Mouse (Mus musculus): ENCODE data around the gene Zfhx2. TPM values are rescaled to one million over a fixed set of nuclear protein-coding genes. Genes with fewer than 3 reads are reported as not detected.
A peak's percentile ranks its signal among the peaks of the same experiment; 100 is the strongest.

The Zfhx2 gene
- polyA plus RNA-seq, 1 experiment from 2014 or later, result 6.0 TPM

GRCm38 (mm10) chr14:55016876-55017275 is 75.2 kb downstream of the Zfhx2 start:
- WGBS, result 92% methylated on average over 16 of the region's 16 CpGs
- Histone ChIP-seq H3K27me3 (ENCODE audit: control insufficient read depth, insufficient read depth, low read length) (no peaks in the 10 kb centered on the region), H3K27ac (ENCODE audit: low read length) (no peak overlapping the region), H3K9me3 (ENCODE audit: control insufficient read depth, low read depth, low read length) (no peaks in the 10 kb centered on the region), H3K4me2 (replicated peaks; ENCODE audit: low read depth, low read length) (no peak overlapping the region), H3K4me1 (ENCODE audit: control insufficient read depth, insufficient read depth, low read length) (no peaks in the 10 kb centered on the region), H3K4me3 (ENCODE audit: low read depth, low read length) (no peak overlapping the region), H3K36me3 (ENCODE audit: control insufficient read depth, insufficient read depth, low read length) (peaks cover 24% of the 10 kb centered on the region), H3K9ac (replicated peaks; ENCODE audit: low read depth, low read length) (no peak overlapping the region)
- ATAC-seq (ENCODE audit: insufficient number of reproducible peaks, insufficient read depth, low FRiP score, low read depth), result no peak

DNA sequence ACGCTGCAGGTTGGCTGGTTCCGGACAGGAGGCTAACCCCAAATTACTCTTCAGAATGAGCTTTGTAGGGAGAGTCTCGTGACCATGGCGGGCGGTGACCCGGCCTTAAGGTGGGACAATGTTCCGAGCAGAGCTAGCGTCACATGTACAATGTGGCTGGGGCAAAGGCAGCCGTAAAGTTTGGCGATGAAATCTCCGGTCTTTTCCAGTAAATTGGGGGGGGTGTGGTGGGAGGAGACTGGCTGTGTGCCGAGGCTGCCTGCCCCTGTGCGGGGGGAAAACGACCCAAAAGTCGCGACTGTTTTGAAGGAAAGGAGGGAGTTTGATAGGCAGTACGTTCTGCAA is 76.4 kb downstream of the Zfhx2 start:
- Histone ChIP-seq H3K36me3 (ENCODE audit: control insufficient read depth, insufficient read depth, low read length) (peaks cover 13% of the 10 kb centered on the region), H3K27ac (ENCODE audit: low read length) (peak overlapping the region; percentile 56; the same call in 1 of the 2 replicates), H3K4me3 (ENCODE audit: low read depth, low read length) (peak overlapping the region; percentile 72), H3K4me2 (replicated peaks; ENCODE audit: low read depth, low read length) (peak overlapping the region; percentile 76), H3K4me1 (ENCODE audit: control insufficient read depth, insufficient read depth, low read length) (no peaks in the 10 kb centered on the region), H3K9me3 (ENCODE audit: control insufficient read depth, low read depth, low read length) (no peaks in the 10 kb centered on the region), H3K27me3 (ENCODE audit: control insufficient read depth, insufficient read depth, low read length) (no peaks in the 10 kb centered on the region), H3K9ac (replicated peaks; ENCODE audit: low read depth, low read length) (peak overlapping the region; percentile 62)
- whole genome bisulfite sequencing, result under 1% methylated on average over 17 of the region's 17 CpGs
- peak; percentile 23; the same call in 1 of the 2 replicates for ATAC-seq (ENCODE audit: insufficient number of reproducible peaks, insufficient read depth, low FRiP score, low read depth)

DNA sequence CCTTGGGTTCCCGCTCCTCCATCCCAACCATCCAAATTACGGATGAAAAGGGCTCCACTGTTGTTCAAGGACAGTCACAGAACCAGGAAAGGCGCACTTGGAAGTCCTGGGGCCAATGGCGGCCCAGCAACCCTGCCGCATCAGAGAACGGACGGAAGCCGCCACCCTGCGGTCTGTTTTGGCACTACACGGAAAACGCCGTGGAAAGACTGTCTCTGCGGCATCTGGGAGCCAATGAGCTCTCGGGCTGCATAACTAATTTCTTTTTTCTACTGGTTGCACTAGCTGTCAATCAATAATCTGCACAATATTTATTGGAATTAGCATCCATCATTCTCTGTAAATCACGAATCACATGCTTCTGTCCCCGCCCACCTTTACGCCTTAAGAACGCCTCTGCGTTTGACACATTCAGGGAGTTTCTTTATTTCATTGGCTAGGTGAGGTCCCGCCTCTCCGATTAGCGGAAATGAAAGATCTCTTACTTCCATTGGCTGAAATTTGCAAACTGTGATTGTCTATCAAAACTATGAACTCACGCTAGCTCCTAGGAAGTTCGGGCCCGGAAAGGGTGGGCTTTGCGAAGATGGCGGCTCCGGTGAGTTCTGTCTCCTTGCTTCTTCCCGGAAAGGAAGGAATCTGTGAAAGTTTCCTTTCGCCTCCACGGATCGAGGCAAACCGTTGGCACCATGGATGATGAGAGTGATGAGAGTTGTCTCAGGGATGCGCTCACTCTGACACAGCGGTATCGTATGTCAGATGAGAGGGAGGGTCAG is 76.9 kb downstream of the Zfhx2 start, which contains the start of gene Ngdn:
TSS of gene Ngdn (plus strand) at position 464 of the 776 bp plus-strand sequence.
- Histone ChIP-seq H3K27me3 (ENCODE audit: control insufficient read depth, insufficient read depth, low read length) (no peaks in the 10 kb centered on the region), H3K9ac (replicated peaks; ENCODE audit: low read depth, low read length) (peak within 1 kb of the TSS; percentile 62), H3K4me2 (replicated peaks; ENCODE audit: low read depth, low read length) (peak within 1 kb of the TSS; percentile 76), H3K36me3 (ENCODE audit: control insufficient read depth, insufficient read depth, low read length) (peaks cover 10% of the 10 kb centered on the region), H3K27ac (ENCODE audit: low read length) (peak within 1 kb of the TSS; percentile 92), H3K4me1 (ENCODE audit: control insufficient read depth, insufficient read depth, low read length) (no peaks in the 10 kb centered on the region), H3K4me3 (ENCODE audit: low read depth, low read length) (peak within 1 kb of the TSS; percentile 72), H3K9me3 (ENCODE audit: control insufficient read depth, low read depth, low read length) (no peaks in the 10 kb centered on the region)
- ATAC-seq (ENCODE audit: insufficient number of reproducible peaks, insufficient read depth, low FRiP score, low read depth), result peak; percentile 96
- under 1% methylated on average over 36 of the region's 36 CpGs for WGBS

DNA sequence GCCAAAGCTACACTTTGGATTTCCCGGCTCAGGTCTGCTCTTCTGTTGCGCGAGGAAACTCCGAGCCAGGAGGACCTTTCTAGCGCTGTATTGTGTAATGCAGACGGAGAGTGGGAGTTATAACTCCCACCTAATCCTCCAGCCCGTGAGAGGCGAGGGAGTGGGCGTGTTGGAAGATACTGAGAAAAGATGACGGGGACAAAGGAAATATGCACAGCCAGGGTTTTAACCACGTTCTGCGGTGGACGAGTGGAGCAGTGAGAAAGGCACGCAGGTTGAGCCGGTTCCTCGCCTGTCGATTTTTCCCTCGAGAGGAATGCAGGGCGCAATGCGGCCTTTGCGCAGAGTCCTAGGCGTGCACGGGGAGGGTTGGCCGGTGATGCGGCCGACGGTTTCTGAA is 77.5 kb downstream of the Zfhx2 start:
- WGBS, result 0% methylated on average over 27 of the region's 27 CpGs
- H3K36me3 ChIP-seq (ENCODE audit: control insufficient read depth, insufficient read depth, low read length), result peaks cover 10% of the 10 kb centered on the region
- H3K4me3 ChIP-seq (ENCODE audit: low read depth, low read length), result peak overlapping the region; percentile 36
- peak overlapping the region; percentile 45 for H3K9ac ChIP-seq (replicated peaks; ENCODE audit: low read depth, low read length)
- no peaks in the 10 kb centered on the region for H3K9me3 ChIP-seq (ENCODE audit: control insufficient read depth, low read depth, low read length)
- peak overlapping the region; percentile 92 for H3K27ac ChIP-seq (ENCODE audit: low read length)
- ATAC-seq (ENCODE audit: insufficient number of reproducible peaks, insufficient read depth, low FRiP score, low read depth), result peak; percentile 60
- peak overlapping the region; percentile 49 for H3K4me2 ChIP-seq (replicated peaks; ENCODE audit: low read depth, low read length)
- no peaks in the 10 kb centered on the region for H3K27me3 ChIP-seq (ENCODE audit: control insufficient read depth, insufficient read depth, low read length)
- H3K4me1 ChIP-seq (ENCODE audit: control insufficient read depth, insufficient read depth, low read length), result no peaks in the 10 kb centered on the region

DNA sequence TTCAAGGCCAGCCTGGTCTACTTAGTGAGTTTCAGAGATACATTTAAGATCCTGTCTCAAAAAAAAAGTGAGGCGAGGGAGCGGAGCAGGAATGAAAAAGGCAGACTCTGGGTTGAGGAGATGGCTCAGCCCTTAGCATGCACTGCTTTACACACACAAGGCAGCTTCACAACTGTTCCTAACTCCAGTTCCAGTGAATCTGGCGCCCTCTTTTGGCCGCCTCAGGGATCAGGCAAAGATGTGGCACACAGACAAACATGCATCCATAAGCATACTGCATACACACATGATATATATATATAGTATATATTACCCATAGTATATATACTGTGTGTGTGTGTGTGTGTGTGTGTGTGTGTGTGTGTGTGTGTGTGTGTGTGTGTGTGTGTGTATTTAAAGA is 81.0 kb downstream of the Zfhx2 start:
- Histone ChIP-seq H3K27me3 (ENCODE audit: control insufficient read depth, insufficient read depth, low read length) (no peaks in the 10 kb centered on the region), H3K36me3 (ENCODE audit: control insufficient read depth, insufficient read depth, low read length) (no peaks in the 10 kb centered on the region), H3K27ac (ENCODE audit: low read length) (no peak overlapping the region), H3K9me3 (ENCODE audit: control insufficient read depth, low read depth, low read length) (no peaks in the 10 kb centered on the region), H3K4me1 (ENCODE audit: control insufficient read depth, insufficient read depth, low read length) (no peaks in the 10 kb centered on the region), H3K4me3 (ENCODE audit: low read depth, low read length) (no peak overlapping the region), H3K4me2 (replicated peaks; ENCODE audit: low read depth, low read length) (no peak overlapping the region), H3K9ac (replicated peaks; ENCODE audit: low read depth, low read length) (no peak overlapping the region)
- 66% methylated on average over 4 of the region's 4 CpGs for WGBS
- no peak for ATAC-seq (ENCODE audit: insufficient number of reproducible peaks, insufficient read depth, low FRiP score, low read depth)

Other genes starting within 250 kb of the Zfhx2 start
- gene Homez, start 221.4 kb downstream of the Zfhx2 start, polyA plus RNA-seq (2014; fragmentation: Nextera tagmentation; extraction: Ambion mirVana), result 7.9 and 9.2 TPM in 2 replicates
- 2.8 and 2.9 TPM in 2 replicates for gene Ppp1r3e, start 214.8 kb downstream of the Zfhx2 start, polyA plus RNA-seq (2014; fragmentation: Nextera tagmentation; extraction: Ambion mirVana)
- gene Bcl2l2, start 208.9 kb downstream of the Zfhx2 start, polyA plus RNA-seq (2014; fragmentation: Nextera tagmentation; extraction: Ambion mirVana), result 6.1 and 6.2 TPM in 2 replicates
- not detected in 2 replicates for gene Gm20521, start 208.9 kb downstream of the Zfhx2 start, polyA plus RNA-seq (2014; fragmentation: Nextera tagmentation; extraction: Ambion mirVana)
- gene Pabpn1, start 199.8 kb downstream of the Zfhx2 start, polyA plus RNA-seq (2014; fragmentation: Nextera tagmentation; extraction: Ambion mirVana), result 136 and 152 TPM in 2 replicates
- 44.9 and 51.3 TPM in 2 replicates for gene Slc22a17, start 179.2 kb downstream of the Zfhx2 start, polyA plus RNA-seq (2014; fragmentation: Nextera tagmentation; extraction: Ambion mirVana)
- 40.1 and 41.0 TPM in 2 replicates for gene Efs, start 166.2 kb downstream of the Zfhx2 start, polyA plus RNA-seq (2014; fragmentation: Nextera tagmentation; extraction: Ambion mirVana)
- gene Il25, start 159.6 kb downstream of the Zfhx2 start, polyA plus RNA-seq (2014; fragmentation: Nextera tagmentation; extraction: Ambion mirVana), result 0.32 TPM in 1 of 2 replicates, not detected in the other
- 7.1 and 8.5 TPM in 2 replicates for gene Cmtm5, start 156.1 kb downstream of the Zfhx2 start, polyA plus RNA-seq (2014; fragmentation: Nextera tagmentation; extraction: Ambion mirVana)
- gene Myh6, start 125.4 kb downstream of the Zfhx2 start, polyA plus RNA-seq (2014; fragmentation: Nextera tagmentation; extraction: Ambion mirVana), result 0.75 and 1.00 TPM in 2 replicates
- gene Gm17428, start 115.4 kb downstream of the Zfhx2 start, polyA plus RNA-seq (2014; fragmentation: Nextera tagmentation; extraction: Ambion mirVana), result not detected in 2 replicates
- 5.9 and 7.7 TPM in 2 replicates for gene Myh7, start 97.7 kb downstream of the Zfhx2 start, polyA plus RNA-seq (2014; fragmentation: Nextera tagmentation; extraction: Ambion mirVana)
- gene Ngdn, start 76.9 kb downstream of the Zfhx2 start, polyA plus RNA-seq (2014; fragmentation: Nextera tagmentation; extraction: Ambion mirVana), result 66.4 and 75.7 TPM in 2 replicates
- gene Thtpa, start 2.5 kb upstream of the Zfhx2 start, polyA plus RNA-seq (2014; fragmentation: Nextera tagmentation; extraction: Ambion mirVana), result 19.8 and 25.0 TPM in 2 replicates
- gene Ap1g2, start 14.3 kb upstream of the Zfhx2 start, polyA plus RNA-seq (2014; fragmentation: Nextera tagmentation; extraction: Ambion mirVana), result 28.7 and 30.8 TPM in 2 replicates
- 2.6 and 2.7 TPM in 2 replicates for gene Jph4, start 24.6 kb upstream of the Zfhx2 start, polyA plus RNA-seq (2014; fragmentation: Nextera tagmentation; extraction: Ambion mirVana)
- gene Dhrs2, start 129.7 kb upstream of the Zfhx2 start, polyA plus RNA-seq (2014; fragmentation: Nextera tagmentation; extraction: Ambion mirVana), result 0.19 and 0.41 TPM in 2 replicates

All from stomach, embryonic 14.5 days (tissue).